Mouse (Mus musculus) B cell, adult 2 months (primary cell): Measurements from ENCODE around the gene Adipor1.
A peak's percentile ranks its signal among the peaks of the same experiment; 100 is the strongest.
"Not testable (repeated sequence)": the region's sequence is repeated elsewhere in the genome, so short reads cannot be mapped to it uniquely, and the experiment has no call there.

Experiments
- DNase-seq, 2 experiments: peaks; one replicate each; pipeline ENCODE4 v3.0.0; 2022

The Adipor1 gene

GRCm38 (mm10) chr1:134419751-134420458 lies 4.7 kb downstream of the Adipor1 start:
- DNase-seq: no peak

GRCm38 (mm10) chr1:134423911-134424310 lies 8.7 kb downstream of the Adipor1 start:
- no peak for DNase-seq

DNA sequence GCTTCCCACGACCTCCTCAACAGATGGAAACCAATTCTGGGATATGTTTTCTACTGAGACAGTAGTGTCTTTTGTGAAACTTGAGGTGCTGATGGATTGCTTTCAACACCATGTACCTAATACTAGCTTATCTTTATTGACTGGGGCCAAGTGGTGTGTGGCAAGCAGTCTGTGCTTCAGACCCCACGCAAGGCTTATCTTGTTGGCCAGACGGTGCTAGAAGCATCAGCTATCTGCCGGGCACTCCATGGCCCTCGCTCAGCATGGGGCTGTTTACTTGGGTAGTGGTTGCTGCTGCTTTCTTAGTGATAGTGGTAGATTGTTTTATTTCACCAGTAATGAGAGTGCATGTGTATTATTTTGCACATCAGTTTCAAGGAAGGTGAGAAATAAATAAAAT lies 11.1 kb downstream of the Adipor1 start:
- DNase-seq: no peak

GRCm38 (mm10) chr1:134433002-134433401 lies 17.8 kb downstream of the Adipor1 start:
- no peak for DNase-seq

DNA sequence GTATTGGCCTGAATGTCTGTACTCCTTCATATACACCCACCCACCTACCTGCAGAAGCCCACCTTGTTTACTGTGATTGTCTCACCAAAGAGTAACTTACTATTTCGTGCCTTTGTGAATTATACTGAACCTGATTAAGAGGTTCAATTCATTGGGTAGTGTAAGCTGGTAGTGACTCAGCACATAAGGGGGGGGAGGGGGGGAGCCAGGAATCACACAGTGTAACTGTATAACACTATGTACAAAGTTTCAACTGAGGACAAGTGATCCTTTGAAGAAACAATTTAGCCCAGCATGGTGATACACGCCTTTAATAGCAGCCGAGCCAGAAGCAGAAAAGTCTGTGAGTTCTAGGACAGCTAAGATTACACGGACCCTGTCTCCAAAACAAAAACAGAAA lies 18.3 kb downstream of the Adipor1 start:
- no peak for DNase-seq

GRCm38 (mm10) chr1:134435414-134435813 lies 20.2 kb downstream of the Adipor1 start:
- DNase-seq: peak; percentile 53 to 56

DNA sequence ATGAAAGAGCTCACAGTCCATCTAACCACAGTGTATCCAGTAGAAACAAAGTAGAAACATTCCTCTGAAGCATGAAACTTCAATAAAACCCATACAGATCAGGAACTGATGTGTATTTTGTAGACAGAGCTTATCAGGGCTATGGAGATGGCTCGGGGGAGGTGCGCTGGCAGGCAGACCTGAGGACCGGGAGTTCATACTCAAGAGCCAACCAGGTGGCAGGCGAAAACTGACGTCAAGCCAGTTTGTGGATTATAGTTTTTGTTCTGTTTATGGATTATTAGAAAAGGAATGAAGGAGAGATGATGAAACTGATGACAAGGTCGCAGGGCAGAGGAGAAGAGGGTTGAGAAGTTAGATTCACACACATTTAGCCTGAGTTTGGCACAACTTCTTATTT lies 25.3 kb downstream of the Adipor1 start:
- DNase-seq: no peak

DNA sequence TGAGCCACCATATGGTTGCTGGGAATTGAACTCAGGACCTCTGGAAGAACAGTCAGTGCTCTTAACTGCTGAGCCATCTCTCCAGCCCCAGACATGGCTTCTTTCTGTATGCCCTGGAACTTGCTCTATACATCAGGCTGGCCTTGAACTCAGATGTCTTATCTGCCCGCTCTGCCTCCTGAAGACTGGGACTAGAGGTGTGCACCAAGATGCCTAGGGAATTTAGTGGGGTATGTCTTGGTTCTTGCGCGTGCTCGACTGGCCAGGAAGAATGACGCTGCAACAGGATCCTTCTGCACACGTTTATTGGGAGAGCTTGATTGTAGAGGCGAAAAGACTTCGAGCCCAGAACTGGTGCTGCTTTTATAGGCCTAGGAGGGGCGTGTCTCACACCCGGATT lies 26.6 kb downstream of the Adipor1 start:
- not testable (repeated sequence) for DNase-seq

GRCm38 (mm10) chr1:134442394-134442793 lies 27.2 kb downstream of the Adipor1 start:
- DNase-seq: no peak

- DNase-seq: not testable (repeated sequence)
Measured at GRCm38 (mm10) chr1:134443288-134443687, 28.1 kb downstream of the Adipor1 start.

DNA sequence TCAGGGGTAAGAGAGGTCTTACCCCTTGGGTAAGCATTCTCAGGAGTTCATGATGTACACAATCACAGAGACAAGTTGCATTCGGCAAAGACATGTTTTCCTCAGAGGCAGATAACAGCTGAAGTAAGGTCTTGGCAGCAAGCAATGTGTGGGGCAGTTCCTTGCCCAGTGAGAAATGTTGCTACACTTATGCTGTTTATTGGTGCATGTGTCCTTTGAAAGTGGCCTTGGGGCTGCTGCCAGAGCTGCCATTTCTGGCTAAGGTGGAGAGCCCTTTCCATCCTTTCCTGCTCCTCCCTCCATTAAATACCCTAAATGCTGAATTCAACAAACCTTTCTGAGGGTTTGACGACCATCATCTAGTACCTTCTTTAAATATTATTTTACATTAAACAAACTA lies 30.2 kb downstream of the Adipor1 start:
- no peak for DNase-seq

DNA sequence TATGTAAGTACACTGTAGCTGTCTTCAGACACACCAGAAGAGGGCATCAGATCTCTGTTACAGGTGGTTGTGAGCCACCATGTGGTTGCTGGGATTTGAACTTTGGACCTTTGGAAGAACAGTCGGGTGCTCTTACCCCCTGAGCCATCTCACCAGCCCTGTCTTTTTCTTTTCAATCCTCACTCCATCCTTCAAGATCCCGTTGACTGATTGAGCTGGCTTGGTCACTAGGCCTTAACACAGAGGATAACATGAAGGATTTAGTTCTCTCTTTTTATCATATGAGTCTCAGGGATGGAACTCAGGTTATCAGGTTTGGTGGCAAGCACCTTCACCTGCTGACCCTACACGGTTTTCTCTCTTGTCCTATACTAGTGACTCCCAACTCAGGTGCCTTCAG lies 33.4 kb downstream of the Adipor1 start:
- not testable (repeated sequence) for DNase-seq

DNA sequence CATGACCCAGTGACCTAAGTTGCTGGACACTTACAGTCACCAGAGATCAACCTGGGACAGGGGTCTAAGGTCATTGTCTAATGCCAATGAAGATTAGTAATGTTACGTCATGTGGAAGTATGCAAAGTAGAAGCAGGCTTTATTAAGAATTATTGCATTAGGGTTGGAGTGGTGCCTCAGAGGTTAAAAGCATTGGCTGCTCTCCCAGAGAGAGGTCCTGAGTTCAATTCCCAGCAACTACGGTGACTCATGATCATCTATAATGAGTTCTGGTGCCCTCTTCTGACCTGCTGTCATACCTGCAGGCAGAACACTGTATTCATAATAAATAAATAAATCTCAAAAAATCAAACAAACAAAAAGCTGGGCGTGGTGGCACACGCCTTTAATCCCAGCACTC lies 35.0 kb downstream of the Adipor1 start:
- DNase-seq: no peak

DNA sequence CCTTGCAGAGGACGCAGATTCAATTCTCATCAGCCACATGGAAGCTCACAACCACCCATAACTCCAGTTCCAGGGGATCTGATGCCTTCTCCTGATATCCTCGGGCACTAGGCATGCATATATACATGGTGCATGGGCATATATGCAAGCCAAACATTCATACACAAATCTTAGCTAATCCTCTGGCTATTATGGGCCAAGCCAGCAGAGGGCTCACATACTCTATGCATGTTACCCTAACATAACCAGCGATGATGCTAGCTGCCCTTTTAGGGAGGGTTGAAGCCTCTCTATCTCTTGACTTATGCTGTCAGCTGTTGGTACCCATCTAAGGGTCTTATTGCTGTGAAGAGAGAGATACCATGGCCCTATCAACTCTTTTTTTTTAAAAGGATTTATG lies 35.8 kb downstream of the Adipor1 start:
- peak; percentile 67 to 69 for DNase-seq

DNA sequence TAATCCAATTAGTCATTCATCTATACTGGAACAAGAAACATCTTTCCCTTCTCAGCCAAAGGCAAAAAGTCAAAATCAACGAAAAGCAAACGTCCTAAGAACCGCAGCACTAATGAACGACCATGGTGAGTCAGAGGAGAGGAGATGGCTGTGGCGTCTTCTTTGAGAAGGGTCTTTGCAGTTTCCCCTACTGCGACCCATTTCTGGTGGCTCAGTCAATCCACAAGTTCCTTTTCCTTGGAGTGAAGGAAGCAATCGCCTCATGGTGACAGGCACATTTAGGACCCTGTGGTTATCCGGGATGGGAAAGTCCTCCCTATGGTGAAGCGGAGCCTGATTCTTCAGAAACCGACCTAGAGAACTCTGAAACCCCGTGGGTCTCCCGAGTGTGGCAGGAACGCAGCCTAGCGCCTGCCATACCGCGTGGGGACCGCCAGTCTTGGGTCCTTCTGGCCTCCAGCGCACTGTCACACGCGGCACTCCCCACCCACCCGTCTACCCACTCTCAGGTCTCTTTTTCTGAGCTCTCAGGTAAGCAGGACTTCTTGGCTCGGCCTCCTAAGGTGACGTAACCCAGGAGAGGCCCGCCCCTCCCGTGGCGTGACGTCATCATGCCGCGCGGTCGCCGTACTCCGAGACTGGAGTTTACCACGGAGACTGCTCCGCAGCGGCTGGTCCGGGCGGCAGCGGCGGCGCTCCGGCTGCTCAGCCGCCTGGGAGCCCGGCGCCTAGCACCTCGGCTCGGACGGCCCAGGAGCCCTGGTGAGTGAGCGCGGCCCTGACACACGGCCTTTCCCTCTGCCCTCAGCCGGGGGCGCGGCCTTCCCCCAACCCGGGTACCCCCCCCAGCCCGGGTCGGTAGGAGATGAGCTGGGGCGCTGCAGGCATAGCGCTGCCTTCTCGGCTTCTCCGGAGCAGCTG lies 40.0 kb downstream of the Adipor1 start, which contains the start of gene Klhl12:
Gene Klhl12, plus strand, starts transcription at position 628 of the 921 bp plus-strand sequence.
- DNase-seq: peak; percentile 99

GRCm38 (mm10) chr1:134456060-134456459 lies 40.9 kb downstream of the Adipor1 start:
- no peak for DNase-seq

DNA sequence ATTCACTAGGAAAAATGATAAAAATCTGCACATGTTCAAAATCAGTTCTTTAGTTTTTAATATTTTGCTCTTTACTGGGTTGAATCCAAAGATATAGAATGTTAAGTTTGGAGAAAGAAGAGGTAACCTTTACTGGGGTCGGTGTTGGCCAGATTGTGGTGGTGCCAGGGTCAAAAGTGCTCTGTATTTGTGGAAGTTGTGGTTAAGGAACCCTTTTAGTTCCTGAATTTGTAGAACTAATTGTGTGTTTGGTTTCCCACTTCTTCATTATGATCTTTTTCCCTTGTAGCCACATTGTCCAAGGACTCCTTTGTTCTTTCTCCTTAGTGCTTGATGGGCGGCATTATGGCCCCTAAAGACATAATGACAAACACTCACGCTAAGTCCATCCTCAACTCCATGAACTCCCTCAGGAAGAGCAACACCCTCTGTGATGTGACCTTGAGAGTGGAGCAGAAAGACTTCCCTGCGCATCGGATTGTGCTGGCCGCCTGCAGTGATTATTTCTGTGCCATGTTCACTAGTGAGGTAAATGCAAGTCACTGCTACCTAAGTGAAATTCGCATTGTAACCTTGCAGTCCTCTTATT lies 43.1 kb downstream of the Adipor1 start:
- no peak for DNase-seq

DNA sequence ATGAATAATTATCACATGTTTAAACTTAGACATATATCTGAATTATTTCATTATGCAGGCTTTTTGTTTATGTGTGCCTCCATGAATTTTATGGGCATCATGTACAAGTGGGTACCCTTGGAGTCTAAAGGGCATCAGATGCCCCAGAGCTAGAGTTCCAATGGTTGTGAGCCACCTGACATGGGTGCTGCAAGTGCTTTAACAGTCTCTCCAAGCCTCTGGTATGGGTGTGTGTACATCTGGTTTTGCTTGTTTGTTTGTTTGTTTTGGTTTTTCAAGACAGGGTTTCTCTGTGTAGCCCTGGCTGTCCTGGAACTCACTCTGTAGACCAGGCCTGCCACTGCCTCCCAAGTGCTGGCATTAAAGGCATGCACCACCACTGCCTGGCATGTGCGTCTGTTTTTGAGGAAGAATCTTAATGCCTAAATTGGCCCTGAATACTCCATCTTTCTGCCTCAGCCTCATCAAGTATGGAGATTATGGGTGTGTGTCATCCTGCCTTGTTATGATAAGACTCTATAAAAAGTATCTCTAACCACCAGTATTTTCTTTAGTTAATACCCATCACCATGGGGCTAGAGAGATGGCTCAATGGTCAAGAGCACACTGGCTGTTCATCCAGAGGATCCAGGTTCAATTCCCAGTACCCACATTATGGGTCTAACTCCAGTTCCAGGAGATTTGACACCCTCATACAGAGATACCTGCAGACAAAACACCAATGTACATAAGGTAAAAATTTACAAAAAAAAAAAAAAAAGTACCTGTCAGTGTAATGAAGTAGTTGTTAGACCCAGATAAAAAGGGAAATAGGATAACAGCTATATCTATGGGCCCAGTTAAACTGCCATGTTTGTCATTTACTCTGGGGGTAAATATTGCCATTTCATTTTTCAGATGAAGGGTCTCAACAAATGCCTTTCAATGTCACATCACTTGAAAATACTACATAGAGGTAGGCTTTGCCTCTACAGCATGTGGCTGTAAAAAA lies 45.4 kb downstream of the Adipor1 start:
- DNase-seq: no peak
